Mouse (Mus musculus) T-cell, adult 2 months (primary cell): ENCODE results near the gene Gmfb.
A peak's percentile ranks its signal among the peaks of the same experiment; 100 is the strongest.
"Not testable (repeated sequence)": the region's sequence is repeated elsewhere in the genome, so short reads cannot be mapped to it uniquely, and the experiment has no call there.

ENCODE experiments used
- DNase-seq: peaks from one replicate; pipeline ENCODE4 v3.0.0; 2022; ENCODE audit warnings: low spot score

Gene Gmfb

GRCm38 (mm10) chr14:46821873-46822716, at the start of gene Gmfb:
Gene Gmfb, minus strand, starts transcription at chr14:46822242.
- peak; percentile 95 for DNase-seq

GRCm38 (mm10) chr14:46862922-46863321, 40.9 kb upstream of the Gmfb start:
- no peak for DNase-seq

- DNase-seq, result no peak
These were observed 31.6 kb upstream of the Gmfb start for GRCm38 (mm10) chr14:46853677-46854076.

GRCm38 (mm10) chr14:46849769-46850168, 27.7 kb upstream of the Gmfb start:
- no peak for DNase-seq

GRCm38 (mm10) chr14:46848736-46849135, 26.7 kb upstream of the Gmfb start:
- DNase-seq, result no peak

- no peak for DNase-seq
These were observed 26.1 kb upstream of the Gmfb start for GRCm38 (mm10) chr14:46848063-46848590.

GRCm38 (mm10) chr14:46845706-46846105, 23.7 kb upstream of the Gmfb start:
- no peak for DNase-seq

GRCm38 (mm10) chr14:46839326-46839725, 17.3 kb upstream of the Gmfb start:
- no peak for DNase-seq

GRCm38 (mm10) chr14:46832354-46833272, 10.6 kb upstream of the Gmfb start:
- peak; percentile 6 for DNase-seq

GRCm38 (mm10) chr14:46831837-46832333, 9.8 kb upstream of the Gmfb start, which contains the start of gene Cgrrf1:
Gene Cgrrf1, plus strand, starts transcription at chr14:46832125.
- DNase-seq, result peak; percentile 82

- DNase-seq, result no peak
These were observed 9.3 kb upstream of the Gmfb start for GRCm38 (mm10) chr14:46831295-46831694.

- DNase-seq, result no peak
These were observed 5.4 kb upstream of the Gmfb start for GRCm38 (mm10) chr14:46827430-46827829.

- no peak for DNase-seq
These were observed 2.0 kb upstream of the Gmfb start for GRCm38 (mm10) chr14:46823996-46824395.

GRCm38 (mm10) chr14:46821271-46821872, 670 bp downstream of the Gmfb start:
- DNase-seq, result no peak

- DNase-seq, result not testable (repeated sequence)
These were observed 2.1 kb downstream of the Gmfb start for GRCm38 (mm10) chr14:46819961-46820360.

- no peak for DNase-seq
These were observed 3.3 kb downstream of the Gmfb start for GRCm38 (mm10) chr14:46818743-46819142.

GRCm38 (mm10) chr14:46816916-46817622, 5.0 kb downstream of the Gmfb start:
- DNase-seq, result no peak

- no peak for DNase-seq
These were observed 6.4 kb downstream of the Gmfb start for GRCm38 (mm10) chr14:46815640-46816039.

- DNase-seq, result no peak
These were observed 14.1 kb downstream of the Gmfb start for GRCm38 (mm10) chr14:46807927-46808326.

- DNase-seq, result no peak
These were observed 15.9 kb downstream of the Gmfb start for GRCm38 (mm10) chr14:46806186-46806585.

- no peak for DNase-seq
These were observed 18.3 kb downstream of the Gmfb start for GRCm38 (mm10) chr14:46803791-46804190.
